Mouse (Mus musculus) fibroblast of lung, adult 2 months (primary cell): Measurements from ENCODE around the gene 1700006A11Rik.
A peak's percentile ranks its signal among the peaks of the same experiment; 100 is the strongest.
"Not testable (repeated sequence)": the region's sequence is repeated elsewhere in the genome, so short reads cannot be mapped to it uniquely, and the experiment has no call there.

Experiments
- DNase-seq: peaks from one replicate; pipeline ENCODE4 v3.0.0-alpha.2; 2011; ENCODE audit warnings: low read depth

1700006A11Rik gene

DNA sequence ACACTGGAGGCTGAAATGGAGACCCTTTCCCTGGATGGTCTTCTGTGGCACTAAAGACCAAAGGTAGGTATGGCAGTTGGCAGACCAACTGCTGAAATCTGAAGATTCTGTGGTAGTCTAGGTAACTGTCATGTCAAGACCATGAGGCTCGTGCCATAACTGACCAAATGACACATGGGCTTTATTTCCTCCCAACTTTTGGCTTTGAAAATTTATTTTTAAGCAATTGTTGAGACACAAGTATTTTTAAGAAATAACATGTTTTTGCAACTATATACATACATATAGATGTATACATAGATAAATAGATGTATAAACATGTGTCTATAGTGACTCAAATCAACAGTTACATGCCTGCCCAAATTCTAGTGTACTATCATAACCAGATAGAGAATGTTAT is at the start of gene 1700006A11Rik:
Gene 1700006A11Rik, minus strand, starts transcription at position 101 of the 400 bp plus-strand sequence.
- no peak for DNase-seq

DNA sequence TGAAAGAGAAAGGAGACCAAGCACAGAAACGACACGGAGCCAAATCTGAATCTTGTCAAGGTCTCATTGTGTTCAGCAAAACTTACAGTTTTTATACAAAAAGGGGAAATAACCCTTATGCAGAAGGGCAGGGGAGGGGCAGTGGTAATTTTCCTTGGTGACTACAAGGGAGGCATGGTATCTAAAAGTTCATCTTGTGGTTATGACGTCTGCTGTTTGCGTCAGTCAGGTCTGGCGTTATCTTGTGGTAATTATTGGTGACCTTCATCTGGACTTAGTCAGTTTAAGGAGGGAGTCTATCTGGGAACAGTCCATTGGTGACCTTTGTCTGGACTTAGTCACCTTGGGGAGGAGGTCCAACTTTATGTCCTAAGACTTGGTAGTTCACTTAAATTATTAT is 48.5 kb upstream of the 1700006A11Rik start:
- DNase-seq = not testable (repeated sequence)

DNA sequence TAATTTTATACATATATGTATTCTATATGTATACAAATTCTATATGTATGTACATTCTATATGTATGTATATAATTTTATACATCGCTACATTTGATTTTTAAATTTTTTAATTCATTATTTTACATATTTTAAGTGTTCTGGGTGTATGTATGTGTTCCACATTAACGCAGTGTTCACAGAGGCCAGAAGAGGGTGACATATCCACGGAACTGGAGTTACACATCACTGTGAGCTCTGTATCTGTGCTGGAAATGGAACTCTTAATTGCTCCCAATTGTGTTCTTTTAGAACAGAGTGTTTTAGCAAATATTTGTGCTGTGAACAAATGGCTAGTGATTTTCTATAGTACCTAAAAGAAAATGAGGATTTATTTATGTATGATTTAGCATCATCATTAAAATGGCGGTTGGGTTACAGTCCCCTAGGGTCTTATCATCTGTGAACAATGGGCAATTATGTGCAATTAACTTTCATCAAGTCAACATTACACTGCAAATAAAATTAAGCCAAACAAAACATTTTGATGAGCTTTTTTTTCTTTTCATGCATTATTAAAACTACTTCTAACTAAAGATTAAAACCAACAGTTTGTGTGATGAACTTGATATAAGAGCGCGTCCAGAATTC is 40.4 kb upstream of the 1700006A11Rik start:
- DNase-seq = no peak

DNA sequence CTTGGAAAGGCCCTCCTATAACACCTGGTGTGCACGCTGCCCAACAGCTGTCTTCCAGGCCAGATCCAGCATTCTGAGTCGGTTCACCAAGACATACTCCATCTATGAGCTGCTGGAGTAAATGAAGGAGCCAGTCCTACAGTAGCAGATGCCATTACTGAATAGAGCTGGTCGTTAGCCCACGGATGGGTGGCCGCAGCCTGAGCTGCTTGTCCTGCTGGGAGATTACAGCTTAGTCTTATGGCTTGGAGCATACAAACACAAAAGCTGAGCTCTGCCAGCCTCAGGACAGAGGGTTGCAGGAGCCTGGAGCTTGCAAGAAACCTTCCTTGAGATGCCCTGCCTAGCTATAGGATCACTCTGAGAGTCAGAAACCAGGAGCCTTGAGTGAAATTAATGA is 33.6 kb downstream of the 1700006A11Rik start:
- no peak for DNase-seq

DNA sequence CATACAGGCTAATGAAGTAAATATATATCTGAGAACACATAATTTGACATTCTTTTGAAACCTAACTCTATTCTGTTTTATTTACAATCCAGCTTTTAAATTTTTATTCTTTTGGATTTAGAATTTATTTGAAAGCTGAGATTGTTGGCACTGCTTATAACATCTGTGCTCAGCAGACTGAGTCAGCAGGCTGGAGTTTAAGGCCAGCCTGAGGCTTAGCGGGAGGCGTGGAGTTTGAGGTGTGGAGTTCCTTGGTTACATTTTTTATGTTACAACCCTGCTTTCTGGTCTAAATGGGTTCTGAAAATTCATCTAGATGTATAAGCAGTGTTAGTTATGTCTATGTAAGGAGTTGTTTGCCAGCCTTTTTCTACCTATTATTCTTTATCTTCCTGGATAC is 35.7 kb downstream of the 1700006A11Rik start:
- DNase-seq = no peak

DNA sequence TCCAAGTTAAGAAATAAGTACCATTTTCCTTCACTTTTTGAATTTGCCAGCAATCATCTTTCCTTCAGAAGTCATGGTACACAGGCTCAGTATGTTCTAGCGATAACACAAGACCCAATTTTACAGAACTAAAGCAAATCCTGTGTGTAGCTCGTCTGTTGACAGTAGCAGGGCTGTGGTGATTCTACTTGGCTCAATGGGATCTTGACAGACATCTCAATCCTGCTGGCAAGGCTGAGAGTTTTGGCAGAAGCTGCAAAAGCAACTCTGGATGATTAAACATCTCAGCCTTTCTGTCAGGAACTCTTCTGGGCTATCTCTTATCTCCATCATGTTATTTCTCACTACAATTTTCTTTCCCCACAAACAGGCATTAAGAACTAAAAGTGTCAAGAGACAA is 36.2 kb downstream of the 1700006A11Rik start:
- no peak for DNase-seq

DNA sequence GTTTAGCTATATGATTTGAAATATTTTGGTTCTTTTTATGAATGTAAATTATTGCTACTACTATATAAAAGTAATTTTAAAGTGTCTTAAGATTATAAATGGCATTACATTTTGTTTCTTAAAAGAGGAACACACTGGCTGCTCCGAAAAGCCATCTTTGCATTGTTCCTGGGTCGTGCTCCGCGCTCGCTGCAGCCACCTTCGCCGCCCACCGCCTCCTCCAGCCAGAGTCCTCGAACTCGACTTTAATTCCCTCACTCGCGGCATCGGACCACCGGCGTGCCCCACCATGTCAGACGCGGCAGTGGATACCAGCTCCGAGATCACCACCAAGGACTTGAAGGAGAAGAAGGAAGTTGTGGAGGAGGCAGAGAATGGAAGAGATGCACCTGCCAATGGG is 40.5 kb downstream of the 1700006A11Rik start:
- not testable (repeated sequence) for DNase-seq

DNA sequence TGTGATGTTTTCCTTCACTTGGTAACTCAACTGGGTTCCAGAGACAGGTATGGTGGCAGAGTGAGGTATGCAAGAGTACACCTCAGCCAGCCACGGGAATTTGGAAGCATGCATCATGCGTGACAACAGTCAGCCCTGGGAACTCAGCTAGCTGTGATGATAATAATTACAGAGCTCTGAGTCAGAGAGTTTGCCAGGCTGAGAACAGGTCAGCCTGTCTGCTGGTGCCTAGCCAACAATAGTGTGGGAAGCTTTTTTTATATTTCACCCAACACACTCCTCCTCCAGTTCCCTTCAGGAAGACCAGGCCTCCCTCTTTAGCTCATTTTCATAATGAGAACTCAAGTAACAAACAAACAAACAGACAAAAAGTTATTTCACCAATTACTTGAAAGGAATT is 53.8 kb downstream of the 1700006A11Rik start:
- DNase-seq = peak; percentile 14

DNA sequence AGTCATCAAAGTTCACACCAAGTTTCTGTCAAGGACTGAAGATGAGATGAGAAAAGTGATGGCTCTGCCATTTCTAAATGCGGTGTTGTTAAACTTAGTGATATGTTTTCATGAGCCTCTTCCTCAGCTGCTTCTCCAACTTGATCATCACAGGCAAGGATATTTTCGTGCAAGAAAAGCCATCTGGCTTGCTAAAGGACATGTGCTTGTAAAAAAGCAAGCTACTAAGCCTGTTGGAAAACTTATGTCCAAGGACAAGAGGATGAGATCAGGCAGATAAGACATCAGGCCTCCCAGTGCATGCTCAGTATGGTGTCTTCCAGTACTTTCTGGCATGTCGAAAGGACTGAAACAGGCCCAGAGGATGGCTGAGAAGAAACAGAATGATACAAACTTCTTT is 68.3 kb downstream of the 1700006A11Rik start:
- no peak for DNase-seq
